Mouse (Mus musculus) embryonic facial prominence, embryonic 10.5 days (tissue): ENCODE measurements around the gene 4930415O20Rik. TPM values are rescaled to one million over a fixed set of nuclear protein-coding genes. Genes with fewer than 3 reads are reported as not detected.
"Not testable (repeated sequence)": the region's sequence is repeated elsewhere in the genome, so short reads cannot be mapped to it uniquely, and the experiment has no call there.

Experiments used
- DNase-seq: peaks from one replicate; pipeline ENCODE4 v3.0.0-alpha.2; 2017; ENCODE audit warnings: low spot score
- H3K27ac ChIP-seq: fragments of 300-500 bp; sonication (generic); replicated peaks from 2 replicates; pipeline ENCODE4 v1.5.1; 2016; ENCODE audit warnings: mild to moderate bottlenecking
- H3K27me3 ChIP-seq: fragments of 300-500 bp; sonication (generic); replicated peaks from 2 replicates; pipeline ENCODE4 v1.6.1; 2016; ENCODE audit warnings: low read depth, mild to moderate bottlenecking; ENCODE audit not compliant: poor library complexity, severe bottlenecking
- H3K36me3 ChIP-seq: fragments of 300-500 bp; sonication (generic); replicated peaks from 2 replicates; pipeline ENCODE4 v1.6.1; 2016; ENCODE audit warnings: mild to moderate bottlenecking, moderate library complexity
- H3K4me1 ChIP-seq: fragments of 300-500 bp; sonication (generic); 2 replicates; pipeline ENCODE4 v1.6.1; 2016
- H3K4me3 ChIP-seq: fragments of 300-500 bp; sonication (generic); 2 replicates; pipeline ENCODE4 v1.5.1; 2016; ENCODE audit warnings: mild to moderate bottlenecking, moderate library complexity
- H3K9me3 ChIP-seq: fragments of 300-500 bp; sonication (generic); 2 replicates; pipeline ENCODE4 v1.6.1; 2016; ENCODE audit warnings: mild to moderate bottlenecking
- WGBS: fragments of 180-500 bp; shearing (Covaris S2); methylation state at CpG from one replicate; pipeline ENCODE4 v1.1.7; 2016; 5-methylcytosine and 5-hydroxymethylcytosine counted together
- polyA plus RNA-seq: library from polyadenylated mRNA; unstranded; fragments of >200 nt; fragmentation: Nextera tagmentation; extraction: Ambion mirVana; gene quantifications from 2 replicates; pipeline ENCODE4 v1.2.1, GENCODE M21; 2016

Gene 4930415O20Rik
- polyA plus RNA-seq, 1 experiment from 2014 or later: not detected

- Histone ChIP-seq H3K27me3 (no peaks in the 10 kb centered on the region), H3K4me3 (no peak overlapping the region), H3K9me3 (no peaks in the 10 kb centered on the region), H3K4me1 (peaks cover 9% of the 10 kb centered on the region), H3K36me3 (no peaks in the 10 kb centered on the region), H3K27ac (no peak overlapping the region)
- DNase-seq: no peak
- 86% methylated on average over 4 of the region's 4 CpGs for WGBS
These were observed 2.5 kb downstream of the 4930415O20Rik start for GRCm38 (mm10) chr15:98573293-98573692.

- no peak overlapping the region for H3K27ac ChIP-seq
- H3K4me1 ChIP-seq: no peaks in the 10 kb centered on the region
- WGBS: 88% methylated on average over 2 of the region's 2 CpGs
- DNase-seq: no peak
- H3K36me3 ChIP-seq: no peaks in the 10 kb centered on the region
- no peaks in the 10 kb centered on the region for H3K27me3 ChIP-seq
- no peak overlapping the region for H3K4me3 ChIP-seq
- no peaks in the 10 kb centered on the region for H3K9me3 ChIP-seq
These were observed 8.5 kb downstream of the 4930415O20Rik start for GRCm38 (mm10) chr15:98579310-98579709.

GRCm38 (mm10) chr15:98579795-98580464 is 9.1 kb downstream of the 4930415O20Rik start:
- peak; percentile 80 for DNase-seq
- 46% methylated on average over 5 of the region's 5 CpGs for WGBS
- no peak overlapping the region for H3K4me3 ChIP-seq

GRCm38 (mm10) chr15:98582410-98582809 is 11.6 kb downstream of the 4930415O20Rik start:
- no peak for DNase-seq
- Histone ChIP-seq H3K4me3 (no peak overlapping the region), H3K27ac (no peak overlapping the region), H3K27me3 (no peaks in the 10 kb centered on the region), H3K4me1 (peaks cover 15% of the 10 kb centered on the region), H3K36me3 (no peaks in the 10 kb centered on the region), H3K9me3 (no peaks in the 10 kb centered on the region)
- 86% methylated on average over 8 of the region's 8 CpGs for WGBS

More at GRCm38 (mm10) chr15:98579795-98580464, 9.1 kb downstream of the 4930415O20Rik start:
- H3K27me3 ChIP-seq: no peaks in the 10 kb centered on the region
- H3K36me3 ChIP-seq: no peaks in the 10 kb centered on the region
- H3K4me1 ChIP-seq: peaks cover 4% of the 10 kb centered on the region
- H3K27ac ChIP-seq: 0 out of 2 replicates have a peak overlapping the region, but pooled peaks have one; percentile 2
- H3K9me3 ChIP-seq: no peaks in the 10 kb centered on the region

- Histone ChIP-seq H3K9me3 (no peaks in the 10 kb centered on the region), H3K4me1 (peaks cover 15% of the 10 kb centered on the region), H3K27me3 (no peaks in the 10 kb centered on the region), H3K36me3 (no peaks in the 10 kb centered on the region), H3K27ac (no peak overlapping the region), H3K4me3 (no peak overlapping the region)
- 78% methylated on average over 8 of the region's 8 CpGs for WGBS
- DNase-seq: no peak
These were observed 12.2 kb downstream of the 4930415O20Rik start for GRCm38 (mm10) chr15:98582996-98583395.

- H3K4me3 ChIP-seq: no peak overlapping the region
- no peaks in the 10 kb centered on the region for H3K9me3 ChIP-seq
- 35% methylated on average over 7 of the region's 7 CpGs for WGBS
- DNase-seq: no peak
- no peaks in the 10 kb centered on the region for H3K27me3 ChIP-seq
- H3K36me3 ChIP-seq: peaks cover 23% of the 10 kb centered on the region
- H3K4me1 ChIP-seq: peaks cover 15% of the 10 kb centered on the region
- H3K27ac ChIP-seq: no peak overlapping the region
These were observed 14.6 kb downstream of the 4930415O20Rik start for GRCm38 (mm10) chr15:98585421-98585820.

- not testable (repeated sequence) for H3K27me3 ChIP-seq, H3K4me3 ChIP-seq, DNase-seq, H3K9me3 ChIP-seq, H3K27ac ChIP-seq
- H3K4me1 ChIP-seq: peaks cover 15% of the 10 kb centered on the region
- WGBS: 81% methylated on average over 9 of the region's 9 CpGs
- H3K36me3 ChIP-seq: peaks cover 30% of the 10 kb centered on the region
These were observed 15.3 kb downstream of the 4930415O20Rik start for GRCm38 (mm10) chr15:98586141-98586540.

- Histone ChIP-seq H3K27ac (no peak overlapping the region), H3K9me3 (no peaks in the 10 kb centered on the region), H3K36me3 (peaks cover 46% of the 10 kb centered on the region), H3K4me3 (no peak overlapping the region), H3K27me3 (no peaks in the 10 kb centered on the region), H3K4me1 (peaks cover 15% of the 10 kb centered on the region)
- DNase-seq: no peak
- 87% methylated on average over 11 of the region's 11 CpGs for WGBS
These were observed 16.9 kb downstream of the 4930415O20Rik start for GRCm38 (mm10) chr15:98587751-98588150.

- no peak for DNase-seq
- H3K27me3 ChIP-seq: no peaks in the 10 kb centered on the region
- WGBS: 78% methylated on average over 7 of the region's 7 CpGs
These were observed 19.0 kb downstream of the 4930415O20Rik start for GRCm38 (mm10) chr15:98589640-98590336.

GRCm38 (mm10) chr15:98591396-98591795 is 20.6 kb downstream of the 4930415O20Rik start:
- no peak overlapping the region for H3K4me3 ChIP-seq
- H3K27ac ChIP-seq: no peak overlapping the region
- peaks cover 82% of the 10 kb centered on the region for H3K36me3 ChIP-seq
- H3K27me3 ChIP-seq: no peaks in the 10 kb centered on the region
- DNase-seq: no peak
- H3K4me1 ChIP-seq: no peaks in the 10 kb centered on the region
- 75% methylated on average over 4 of the region's 4 CpGs for WGBS
- no peaks in the 10 kb centered on the region for H3K9me3 ChIP-seq

More at GRCm38 (mm10) chr15:98589640-98590336, 19.0 kb downstream of the 4930415O20Rik start:
- Histone ChIP-seq H3K36me3 (peaks cover 66% of the 10 kb centered on the region), H3K4me3 (no peak overlapping the region), H3K9me3 (no peaks in the 10 kb centered on the region), H3K27ac (no peak overlapping the region), H3K4me1 (peaks cover 12% of the 10 kb centered on the region)

GRCm38 (mm10) chr15:98594193-98594592 is 23.4 kb downstream of the 4930415O20Rik start:
- 85% methylated on average over 19 of the region's 19 CpGs for WGBS
- no peak overlapping the region for H3K27ac ChIP-seq
- no peak overlapping the region for H3K4me3 ChIP-seq
- no peaks in the 10 kb centered on the region for H3K9me3 ChIP-seq
- DNase-seq: no peak
- peaks cover 99% of the 10 kb centered on the region for H3K36me3 ChIP-seq
- H3K27me3 ChIP-seq: no peaks in the 10 kb centered on the region
- H3K4me1 ChIP-seq: no peaks in the 10 kb centered on the region

GRCm38 (mm10) chr15:98595049-98595448 is 24.2 kb downstream of the 4930415O20Rik start:
- Histone ChIP-seq H3K27me3 (no peaks in the 10 kb centered on the region), H3K27ac (no peak overlapping the region), H3K36me3 (peaks cover 100% of the 10 kb centered on the region), H3K4me1 (no peaks in the 10 kb centered on the region), H3K9me3 (no peaks in the 10 kb centered on the region), H3K4me3 (no peak overlapping the region)
- no peak for DNase-seq
- WGBS: 92% methylated on average over 5 of the region's 5 CpGs

GRCm38 (mm10) chr15:98596609-98597008 is 25.8 kb downstream of the 4930415O20Rik start:
- no peak overlapping the region for H3K27ac ChIP-seq
- no peaks in the 10 kb centered on the region for H3K9me3 ChIP-seq
- H3K4me3 ChIP-seq: no peak overlapping the region
- WGBS: 94% methylated on average over 14 of the region's 14 CpGs
- H3K27me3 ChIP-seq: no peaks in the 10 kb centered on the region
- peaks cover 100% of the 10 kb centered on the region for H3K36me3 ChIP-seq
- DNase-seq: no peak
- no peaks in the 10 kb centered on the region for H3K4me1 ChIP-seq
